In the genomic region with DNA sequence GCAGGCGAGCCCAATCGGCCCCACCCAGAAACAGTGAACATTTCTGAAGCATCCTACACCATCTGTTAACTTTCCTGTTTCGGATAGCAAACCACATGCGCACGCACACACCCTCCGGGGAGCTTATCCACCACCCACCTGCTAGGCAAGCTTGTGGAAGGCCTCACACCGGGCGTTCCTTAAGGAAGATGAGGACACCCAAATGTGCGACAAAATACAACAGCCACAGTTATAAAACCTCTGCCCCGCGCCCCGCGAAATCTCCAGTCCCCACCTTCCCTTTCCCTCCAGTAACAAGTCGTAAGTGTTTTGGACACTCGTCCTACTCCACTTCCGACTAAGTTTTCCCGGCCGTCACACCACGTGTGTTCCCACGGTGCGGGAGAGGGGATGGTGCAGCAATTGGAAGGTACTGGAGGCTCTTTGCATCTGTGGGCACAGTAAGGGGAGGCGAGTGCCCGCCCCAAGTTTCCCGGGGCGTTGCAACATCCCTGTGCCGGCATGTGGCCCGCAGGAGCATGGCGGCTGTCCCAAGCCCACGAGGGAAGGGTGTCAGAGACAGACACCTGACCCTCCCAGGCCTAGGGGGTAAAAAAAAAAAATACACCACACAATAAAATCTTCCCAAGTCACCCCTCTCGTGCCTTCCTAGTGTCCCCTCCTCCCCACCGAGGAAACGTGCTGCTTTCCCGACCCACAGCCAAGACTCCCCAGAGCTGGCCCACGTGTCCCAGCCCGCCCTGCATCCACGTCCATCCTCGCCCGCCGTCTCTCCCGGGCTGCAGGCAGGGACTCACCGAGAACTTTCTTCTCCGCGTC, we compare ENCODE assay signal across 8 mouse cellular contexts. TPM values are rescaled to one million over a fixed set of nuclear protein-coding genes. Genes with fewer than 3 reads are reported as not detected.
A peak's percentile ranks its signal among the peaks of the same experiment; 100 is the strongest.
DNase-seq lines count a peak whose midpoint lies in the region; ATAC-seq lines count a peak whose summit lies in the region.

No protein-coding gene starts in this region.

- peak; percentile 87 for DNase-seq in MEL-GATA-1-ER (ENCODE audit: extremely low read depth, low read depth)
- DNase-seq in cerebellum, adult 18-20 months: peak; percentile 60 to 68
- DNase-seq in forelimb bud, embryonic 11.5 days (ENCODE audit: low read depth, low spot score): peak; percentile 50
- peak; percentile 47 to 67 for DNase-seq in layer of hippocampus, postnatal 14 days (ENCODE audit: low spot score in 2 of 2)
- peak; percentile 70 for DNase-seq in lung, postnatal 10 days
- DNase-seq in ovary, postnatal 14 days (ENCODE audit: low spot score): peak; percentile 19
- peak; percentile 23 for DNase-seq in thymus, postnatal 25 days

- peak; percentile 81 for ATAC-seq in hematopoietic stem cell, adult 5-6 weeks (replicated peaks in 1 of 2; ENCODE audit: insufficient read depth in 1 of 2, low FRiP score in 2 of 2, low TSS enrichment in 1 of 2, low read depth in 1 of 2, poor library complexity in 2 of 2, severe bottlenecking in 2 of 2)

RNA-seq across cellular contexts. Expression of gene Ybx3, which starts 0.8 kb away (rescaled TPM):
- 303 and 379 TPM in 2 replicates for total RNA-seq in hematopoietic stem cell, adult 5-6 weeks (2017)
- 10 to 100 TPM; 70.0 to 72.3 TPM for total RNA-seq in layer of hippocampus, postnatal 14 days (2021)

RNA-seq across cellular contexts. Expression of gene Styk1, which starts 34.0 kb away (rescaled TPM):
- 1.1 TPM in 1 of 2 replicates, not detected in the other for total RNA-seq in hematopoietic stem cell, adult 5-6 weeks (2017)
- total RNA-seq in layer of hippocampus, postnatal 14 days (2021): 1 to 10 TPM; 2.8 to 5.1 TPM

Comparison
In these comparisons a context has a peak if more than half of its experiments do, and no peak if none do; other contexts are left out.
1. Peak in every context shown above with its lines: DNase-seq and ATAC-seq.
2. DNase-seq: peak in every context shown above with its lines; median percentile 87 in MEL-GATA-1-ER; 70 in lung, postnatal 10 days; 64 in cerebellum, adult 18-20 months; 57 in layer of hippocampus, postnatal 14 days; 50 in forelimb bud, embryonic 11.5 days; 23 in thymus, postnatal 25 days; 19 in ovary, postnatal 14 days.